Comparison of ENCODE assay signal across 15 mouse cellular contexts in the genomic region with DNA sequence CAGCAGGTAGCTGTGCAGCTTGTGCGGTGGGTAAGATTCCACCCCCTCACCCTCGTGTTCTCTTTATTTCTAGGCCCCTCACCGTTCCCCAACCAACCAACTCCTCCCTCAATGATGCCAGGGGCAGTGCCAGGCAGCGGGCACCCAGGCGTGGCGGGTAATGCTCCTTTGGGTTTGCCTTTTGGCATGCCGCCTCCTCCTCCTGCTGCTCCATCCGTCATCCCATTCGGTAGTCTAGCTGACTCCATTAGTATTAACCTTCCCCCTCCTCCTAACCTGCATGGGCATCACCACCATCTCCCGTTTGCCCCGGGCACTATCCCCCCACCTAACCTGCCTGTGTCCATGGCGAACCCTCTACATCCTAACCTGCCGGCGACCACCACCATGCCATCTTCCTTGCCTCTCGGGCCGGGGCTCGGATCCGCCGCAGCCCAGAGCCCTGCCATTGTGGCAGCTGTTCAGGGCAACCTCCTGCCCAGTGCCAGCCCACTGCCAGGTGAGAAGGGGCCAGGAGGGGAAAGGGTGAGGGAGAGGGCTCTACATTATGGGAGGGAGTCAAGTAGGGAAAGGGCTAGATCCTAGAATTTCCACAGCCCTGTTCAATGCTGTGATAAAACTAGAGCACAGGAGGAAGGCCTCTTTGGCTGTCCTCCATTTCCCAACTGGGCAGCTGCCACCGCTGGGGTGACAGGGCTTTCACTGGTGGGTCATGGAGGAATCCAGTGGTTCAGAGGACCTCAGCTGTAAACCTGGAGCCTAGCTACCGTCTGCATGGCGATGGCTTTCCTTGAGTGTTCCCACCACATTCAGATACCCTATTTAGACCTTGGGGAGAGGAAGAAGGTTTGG. TPM values are rescaled to one million over a fixed set of nuclear protein-coding genes. Genes with fewer than 3 reads are reported as not detected.
DNase-seq lines count a peak whose midpoint lies in the region; ATAC-seq and TF ChIP-seq lines count a peak whose summit lies in the region.
"Had no signal": no experiment of that assay in that cellular context is flagged by ENCODE, and none has a peak within 500 bp of the region (broad histone marks: within the 10 kb centered on the region; RNA-seq: fewer than 3 reads in every experiment).

No protein-coding gene starts in this region.

- peaks cover 85% of the 10 kb centered on the region for H3K36me3 ChIP-seq in heart, postnatal 0 days (replicated peaks; ENCODE audit: control insufficient read depth, insufficient read depth, low read length)
- H3K36me3 ChIP-seq in intestine, embryonic 16.5 days (ENCODE audit: control insufficient read depth, insufficient read depth, low read length): peaks cover 39% of the 10 kb centered on the region

- ATAC-seq in heart, postnatal 0 days (ENCODE audit: insufficient read depth, low read depth): no peak
- ATAC-seq in intestine, embryonic 16.5 days: no peak
- ATAC-seq: inflammation-experienced regulatory T-cells, adult 6 months had no signal

- no peak overlapping the region for H3K4me3 ChIP-seq in heart, postnatal 0 days (ENCODE audit: low read depth, low read length)
- no peak overlapping the region for H3K4me3 ChIP-seq in cerebellum, adult 2 months (replicated peaks; ENCODE audit: insufficient read depth, low read depth, low read length)
- H3K4me3 ChIP-seq in intestine, embryonic 16.5 days (ENCODE audit: low read length): no peak overlapping the region
- H3K4me3 ChIP-seq: lung, embryonic 15.5 days; midbrain, embryonic 10.5 days; myocyte had no signal

- H3K4me2 ChIP-seq in heart, postnatal 0 days (ENCODE audit: low read depth, low read length): no peak overlapping the region
- no peak overlapping the region; the same call in 1 of the 2 replicates for H3K4me2 ChIP-seq in intestine, embryonic 16.5 days (ENCODE audit: low read depth, low read length)
- H3K4me2 ChIP-seq: lung, embryonic 15.5 days had no signal

- H3K4me1 ChIP-seq in heart, postnatal 0 days (ENCODE audit: control insufficient read depth, insufficient read depth): peaks cover 24% of the 10 kb centered on the region
- H3K4me1 ChIP-seq in cerebellum, adult 2 months (ENCODE audit: control insufficient read depth, insufficient read depth, low read length): peaks cover 29% of the 10 kb centered on the region
- H3K4me1 ChIP-seq in intestine, embryonic 16.5 days (ENCODE audit: control insufficient read depth, insufficient read depth, low read length): peaks cover 22% of the 10 kb centered on the region

- H3K27me3 ChIP-seq in heart, postnatal 0 days (ENCODE audit: control insufficient read depth, insufficient read depth, low read length): no peaks in the 10 kb centered on the region
- H3K27me3 ChIP-seq in cerebellum, adult 2 months (ENCODE audit: control insufficient read depth, insufficient read depth, low read length): no peaks in the 10 kb centered on the region
- no peaks in the 10 kb centered on the region for H3K27me3 ChIP-seq in intestine, embryonic 16.5 days (replicated peaks; ENCODE audit: control insufficient read depth, insufficient read depth, low read length)
- H3K27me3 ChIP-seq: lung, embryonic 15.5 days had no signal

- TF ChIP-seq CTCF in heart, postnatal 0 days (IDR thresholded peaks at IDR 0.05; ENCODE audit: low read depth): no peak
- no peak for TF ChIP-seq CTCF in cerebellum, adult 2 months (IDR thresholded peaks at IDR 0.05; ENCODE audit: borderline replicate concordance, insufficient read depth, low read depth, low read length)

- DNase-seq in heart, postnatal 0 days (ENCODE audit: low spot score): no peak
- no peak for DNase-seq in heart, adult 8-10 months (ENCODE audit: low spot score)
- DNase-seq in brain, adult 2 months (ENCODE audit: low read depth, low spot score): peak; percentile 17
- peak; percentile 78 to 81 for DNase-seq in cerebellum, adult 2 months
- no peak for DNase-seq in right cerebral cortex, postnatal 14 days
- no peak for DNase-seq in urinary bladder, postnatal 10 days (ENCODE audit: low spot score)
- DNase-seq: gastrocnemius, postnatal 36 days; heart, postnatal 14 days; layer of hippocampus, postnatal 36 days; thymus, postnatal 36 days had no signal

- H3K9ac ChIP-seq in heart, postnatal 0 days (replicated peaks; ENCODE audit: low read depth, low read length): no peak overlapping the region
- H3K9ac ChIP-seq in intestine, embryonic 16.5 days (ENCODE audit: low read depth, low read length): no peak overlapping the region
- H3K9ac ChIP-seq: lung, embryonic 15.5 days had no signal

- H3K9me3 ChIP-seq in heart, postnatal 0 days (replicated peaks; ENCODE audit: control insufficient read depth, low read length): no peaks in the 10 kb centered on the region
- H3K9me3 ChIP-seq in intestine, embryonic 16.5 days (ENCODE audit: control insufficient read depth, low read length): no peaks in the 10 kb centered on the region
- H3K9me3 ChIP-seq: lung, embryonic 15.5 days; midbrain, embryonic 10.5 days had no signal

- 87% methylated on average over 22 of the region's 22 CpGs for WGBS in heart, postnatal 0 days
- WGBS in cerebellum, adult 2 months: 44% methylated on average over 22 of the region's 22 CpGs
- WGBS in intestine, embryonic 16.5 days: 90% methylated on average over 22 of the region's 22 CpGs

- no peak for TF ChIP-seq EP300 in heart, postnatal 0 days (IDR thresholded peaks at IDR 0.05; ENCODE audit: low read depth)

- no peak for TF ChIP-seq POLR2A in cerebellum, adult 2 months (IDR thresholded peaks at IDR 0.05; ENCODE audit: borderline replicate concordance, insufficient read depth, low read length)

- H3K27ac ChIP-seq in heart, postnatal 0 days (ENCODE audit: low read depth): peak overlapping the region; percentile 2; the same call in 1 of the 2 replicates
- H3K27ac ChIP-seq in cerebellum, adult 2 months (ENCODE audit: insufficient read depth, low read length): peak overlapping the region; percentile 37
- H3K27ac ChIP-seq in intestine, embryonic 16.5 days (ENCODE audit: low read length): peak overlapping the region; percentile 14; the same call in 1 of the 2 replicates
- H3K27ac ChIP-seq: lung, embryonic 15.5 days; midbrain, embryonic 10.5 days had no signal

RNA-seq across cellular contexts. Expression of gene Myl6, which starts 5.9 kb away (rescaled TPM):
- 606 and 830 TPM in 2 replicates for total RNA-seq in heart, postnatal 0 days (2014; rRNA removed; ENCODE audit: low replicate concordance)
- 791 and 823 TPM in 2 replicates for polyA plus RNA-seq in heart, postnatal 0 days (2015; fragmentation: Nextera tagmentation; extraction: Ambion mirVana)
- total RNA-seq in heart, adult 8-10 months (2022): 100 to 1,000 TPM; 202 to 251 (median 236) TPM
- 1,381 and 1,434 TPM in 2 replicates for polyA plus RNA-seq in cerebellum, adult 2 months (2012; rRNA removed)
- 1,841 and 1,876 TPM in 2 replicates for polyA plus RNA-seq in intestine, embryonic 16.5 days (2015; fragmentation: Nextera tagmentation; extraction: Ambion mirVana)

RNA-seq across cellular contexts. Expression of gene Myl6b, which starts 10.4 kb away (rescaled TPM):
- total RNA-seq in heart, postnatal 0 days (2014; rRNA removed; ENCODE audit: low replicate concordance): 3.2 and 4.8 TPM in 2 replicates
- 4.6 and 4.9 TPM in 2 replicates for polyA plus RNA-seq in heart, postnatal 0 days (2015; fragmentation: Nextera tagmentation; extraction: Ambion mirVana)
- 1 to 10 TPM; 3.2 to 4.1 (median 3.4) TPM for total RNA-seq in heart, adult 8-10 months (2022)
- polyA plus RNA-seq in cerebellum, adult 2 months (2012; rRNA removed): 28.9 and 36.1 TPM in 2 replicates
- polyA plus RNA-seq in intestine, embryonic 16.5 days (2015; fragmentation: Nextera tagmentation; extraction: Ambion mirVana): 2.8 TPM in 2 replicates

RNA-seq across cellular contexts. Expression of gene Smarcc2, which starts 29.0 kb away (rescaled TPM):
- total RNA-seq in heart, postnatal 0 days (2014; rRNA removed; ENCODE audit: low replicate concordance): 40.8 and 42.1 TPM in 2 replicates
- 31.9 and 32.9 TPM in 2 replicates for polyA plus RNA-seq in heart, postnatal 0 days (2015; fragmentation: Nextera tagmentation; extraction: Ambion mirVana)
- 10 to 100 TPM; 76.2 to 83.2 (median 79.1) TPM for total RNA-seq in heart, adult 8-10 months (2022)
- 239 and 260 TPM in 2 replicates for polyA plus RNA-seq in cerebellum, adult 2 months (2012; rRNA removed)
- polyA plus RNA-seq in intestine, embryonic 16.5 days (2015; fragmentation: Nextera tagmentation; extraction: Ambion mirVana): 46.6 and 51.1 TPM in 2 replicates

RNA-seq across cellular contexts. Expression of gene Esyt1, which starts 37.6 kb away (rescaled TPM):
- 38.2 and 41.5 TPM in 2 replicates for total RNA-seq in heart, postnatal 0 days (2014; rRNA removed; ENCODE audit: low replicate concordance)
- 12.6 and 13.0 TPM in 2 replicates for polyA plus RNA-seq in heart, postnatal 0 days (2015; fragmentation: Nextera tagmentation; extraction: Ambion mirVana)
- total RNA-seq in heart, adult 8-10 months (2022): 10 to 100 TPM; 16.5 to 17.5 (median 17.1) TPM
- polyA plus RNA-seq in cerebellum, adult 2 months (2012; rRNA removed): 36.3 and 37.3 TPM in 2 replicates
- 24.4 and 25.7 TPM in 2 replicates for polyA plus RNA-seq in intestine, embryonic 16.5 days (2015; fragmentation: Nextera tagmentation; extraction: Ambion mirVana)

RNA-seq across cellular contexts. Expression of gene Zc3h10, which starts 59.5 kb away (rescaled TPM):
- 13.8 and 24.4 TPM in 2 replicates for total RNA-seq in heart, postnatal 0 days (2014; rRNA removed; ENCODE audit: low replicate concordance)
- 6.1 and 8.1 TPM in 2 replicates for polyA plus RNA-seq in heart, postnatal 0 days (2015; fragmentation: Nextera tagmentation; extraction: Ambion mirVana)
- 1 to 10 TPM; 5.7 to 9.9 (median 6.8) TPM for total RNA-seq in heart, adult 8-10 months (2022)
- polyA plus RNA-seq in cerebellum, adult 2 months (2012; rRNA removed): 15.4 and 18.7 TPM in 2 replicates
- 13.3 and 13.6 TPM in 2 replicates for polyA plus RNA-seq in intestine, embryonic 16.5 days (2015; fragmentation: Nextera tagmentation; extraction: Ambion mirVana)

Comparison
In these comparisons a context has a peak if more than half of its experiments do, and no peak if none do; other contexts are left out.
1. DNase-seq: peak in brain, adult 2 months (single experiment) and cerebellum, adult 2 months (2 of 2); none in heart, postnatal 0 days (single experiment), heart, adult 8-10 months (single experiment), right cerebral cortex, postnatal 14 days (single experiment) and urinary bladder, postnatal 10 days (single experiment).
2. Peak in every context shown above with its lines, with median percentiles within 50 percentile points of each other: H3K27ac ChIP-seq.